Mouse (Mus musculus) lung, postnatal 25 days (tissue): Measurements from ENCODE around the gene Asna1.

Experiments used
- DNase-seq: peaks from one replicate; pipeline ENCODE4 v3.0.0; 2022; ENCODE audit warnings: low spot score

The Asna1 gene

GRCm38 (mm10) chr8:84974543-84975142 is 50.4 kb downstream of the Asna1 start:
- no peak for DNase-seq

- DNase-seq = peak; percentile 77
Observed at GRCm38 (mm10) chr8:84973803-84974542, 51.1 kb downstream of the Asna1 start.

GRCm38 (mm10) chr8:84973079-84973478 is 52.0 kb downstream of the Asna1 start:
- no peak for DNase-seq

GRCm38 (mm10) chr8:84970913-84971312 is 54.2 kb downstream of the Asna1 start:
- DNase-seq = no peak

GRCm38 (mm10) chr8:84970135-84970790 is 54.8 kb downstream of the Asna1 start:
- DNase-seq = no peak

- peak; percentile 67 for DNase-seq
Observed at GRCm38 (mm10) chr8:84969241-84970134, 55.6 kb downstream of the Asna1 start, which contains the start of the genes Gm49661, Prdx2 and Rnaseh2a. Gene Gm49661, minus strand, starts transcription at chr8:84969433. Gene Prdx2, plus strand, starts transcription at chr8:84969587. Gene Rnaseh2a, minus strand, starts transcription at chr8:84969767.

GRCm38 (mm10) chr8:84968650-84969049 is 56.4 kb downstream of the Asna1 start:
- no peak for DNase-seq
